ENCODE assay signal across 14 mouse cellular contexts in the genomic region with DNA sequence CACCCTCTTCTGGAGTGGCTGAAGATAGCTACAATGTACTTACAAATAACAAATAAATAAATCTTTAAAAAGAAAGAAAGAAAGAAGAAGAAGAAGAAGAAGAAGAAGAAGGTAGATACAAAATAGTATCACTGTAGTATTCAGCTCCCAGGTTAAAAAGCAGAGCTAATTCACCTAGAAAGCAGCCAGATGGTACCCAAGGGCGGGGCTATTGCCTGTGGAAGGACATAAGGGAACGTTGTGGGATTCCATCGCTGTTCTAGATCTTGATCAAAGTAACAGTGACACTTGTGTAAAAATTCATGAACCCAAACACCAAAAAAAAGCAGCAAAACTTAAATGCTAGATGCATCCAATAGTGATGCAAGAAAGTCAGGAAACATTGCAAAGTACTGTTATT.
"Had no signal": no experiment of that assay in that cellular context is flagged by ENCODE, and none has a peak within 500 bp of the region (broad histone marks: within the 10 kb centered on the region; RNA-seq: fewer than 3 reads in every experiment).

No protein-coding gene starts in this region.

- ATAC-seq: midbrain, embryonic 13.5 days; midbrain, embryonic 15.5 days had no signal

- DNase-seq: lung, adult 18-20 months; lung, embryonic 14.5 days; lung, postnatal 10 days; lung, postnatal 4 days; retina, postnatal 1 day; right cerebral cortex, adult 18-20 months; right cerebral cortex, postnatal 25 days; right cerebral cortex, postnatal 4 days; spleen, adult 18-20 months; thymus, adult 18-20 months; thymus, postnatal 14 days; thymus, postnatal 36 days had no signal
